Mouse (Mus musculus) kidney, adult 2 months (tissue): ENCODE data around the gene Zbtb20.

Source experiments
- CTCF ChIP-seq: fragments of 200-500 bp; conservative IDR thresholded peaks from 2 replicates; pipeline ENCODE4 v1.5.1; 2011; ENCODE audit warnings: low read depth, mild to moderate bottlenecking, control low read depth, low read length, moderate library complexity, mixed read lengths; ENCODE audit not compliant: insufficient read depth, insufficient read length
- POLR2A ChIP-seq: fragments of 200-500 bp; IDR thresholded peaks from one replicate; pipeline ENCODE4 v1.6.1; 2011; ENCODE audit warnings: low read depth, low read length, control low read depth

DNA sequence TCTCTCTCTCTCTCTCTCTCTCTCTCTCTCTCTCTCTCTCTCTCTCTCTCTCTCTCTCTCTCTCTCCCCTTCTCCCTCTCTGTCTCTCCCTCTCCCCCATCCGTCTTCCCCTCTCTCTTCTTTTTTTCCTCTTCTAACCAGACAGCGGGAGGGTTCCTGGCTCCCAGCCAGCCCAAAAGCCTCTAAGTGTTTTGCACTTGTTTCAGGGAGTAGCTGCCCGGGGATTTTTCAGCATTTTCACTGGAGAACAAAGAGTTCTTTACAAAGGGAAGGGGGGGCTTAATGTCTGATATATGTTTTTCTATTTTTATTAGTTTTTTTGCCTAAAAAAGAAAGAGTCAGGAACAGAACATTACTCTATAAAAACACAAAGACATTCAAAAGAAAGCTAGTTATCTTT lies 628.5 kb downstream of the Zbtb20 start:
- TF ChIP-seq CTCF (no peak), POLR2A (no peak)
